ENCODE assay signal across 9 mouse cellular contexts in the genomic region with DNA sequence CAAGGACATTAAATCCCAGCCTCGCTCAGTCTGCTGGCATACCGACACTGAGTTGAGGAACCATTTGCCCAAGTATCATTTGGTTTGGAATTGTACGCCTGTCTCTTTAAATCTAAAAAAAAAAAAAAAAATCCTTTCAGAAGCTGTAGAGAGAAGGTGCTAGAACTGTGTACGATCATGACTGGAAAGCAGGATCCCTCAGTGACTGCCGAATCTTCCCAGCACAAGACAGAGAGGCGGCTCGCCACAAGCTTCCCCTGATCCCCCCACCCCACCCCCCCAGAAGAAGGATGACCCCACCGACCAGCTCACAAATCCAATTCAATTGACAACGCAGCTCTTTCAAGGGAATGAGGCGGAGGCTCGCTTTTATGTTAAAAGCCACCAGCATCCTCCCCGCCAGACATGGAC. TPM values are rescaled to one million over a fixed set of nuclear protein-coding genes. Genes with fewer than 3 reads are reported as not detected.
DNase-seq lines count a peak whose midpoint lies in the region; ATAC-seq lines count a peak whose summit lies in the region.
"Had no signal": no experiment of that assay in that cellular context is flagged by ENCODE, and none has a peak within 500 bp of the region (broad histone marks: within the 10 kb centered on the region; RNA-seq: fewer than 3 reads in every experiment).

No protein-coding gene starts in this region.

- 7% methylated on average over 12 of the region's 12 CpGs for WGBS in embryonic facial prominence, embryonic 12.5 days
- WGBS in intestine, embryonic 16.5 days: 21% methylated on average over 12 of the region's 12 CpGs
- 4% methylated on average over 12 of the region's 12 CpGs for WGBS in neural tube, embryonic 12.5 days

- H3K27me3 ChIP-seq in embryonic facial prominence, embryonic 12.5 days: peaks cover 10% of the 10 kb centered on the region
- no peaks in the 10 kb centered on the region for H3K27me3 ChIP-seq in intestine, embryonic 16.5 days (replicated peaks; ENCODE audit: control insufficient read depth, insufficient read depth, low read length)
- 0 out of 2 replicates have a peak, but pooled peaks cover 3% of the 10 kb centered on the region for H3K27me3 ChIP-seq in neural tube, embryonic 12.5 days (replicated peaks)

- H3K4me3 ChIP-seq in embryonic facial prominence, embryonic 12.5 days: peak overlapping the region; percentile 38
- H3K4me3 ChIP-seq in intestine, embryonic 16.5 days (ENCODE audit: low read length): peak overlapping the region; percentile 46
- peak overlapping the region; percentile 51 for H3K4me3 ChIP-seq in neural tube, embryonic 12.5 days

- no peak overlapping the region for H3K27ac ChIP-seq in embryonic facial prominence, embryonic 12.5 days
- peak overlapping the region; percentile 62 for H3K27ac ChIP-seq in intestine, embryonic 16.5 days (ENCODE audit: low read length)
- H3K27ac ChIP-seq in neural tube, embryonic 12.5 days: peak overlapping the region; percentile 84

- DNase-seq in heart, adult 8-10 months (ENCODE audit: low spot score): peak; percentile 8
- no peak for DNase-seq in heart, postnatal 14 days
- DNase-seq in 3T3-L1 (ENCODE audit: low read depth, low spot score): peak; percentile 44
- DNase-seq in urinary bladder, postnatal 36 days (ENCODE audit: low spot score in 2 of 2): no peak
- DNase-seq in testis, postnatal 10 days (ENCODE audit: low spot score): no peak

- H3K4me1 ChIP-seq in embryonic facial prominence, embryonic 12.5 days: peaks cover 10% of the 10 kb centered on the region; the same call in 1 of the 2 replicates
- peaks cover 6% of the 10 kb centered on the region; the same call in 1 of the 2 replicates for H3K4me1 ChIP-seq in intestine, embryonic 16.5 days (ENCODE audit: control insufficient read depth, insufficient read depth, low read length)
- H3K4me1 ChIP-seq in neural tube, embryonic 12.5 days: peaks cover 12% of the 10 kb centered on the region

- no peaks in the 10 kb centered on the region for H3K36me3 ChIP-seq in embryonic facial prominence, embryonic 12.5 days
- H3K36me3 ChIP-seq in intestine, embryonic 16.5 days (ENCODE audit: control insufficient read depth, insufficient read depth, low read length): no peaks in the 10 kb centered on the region
- H3K36me3 ChIP-seq in neural tube, embryonic 12.5 days: no peaks in the 10 kb centered on the region

- H3K9me3 ChIP-seq in embryonic facial prominence, embryonic 12.5 days: no peaks in the 10 kb centered on the region
- H3K9me3 ChIP-seq in intestine, embryonic 16.5 days (ENCODE audit: control insufficient read depth, low read length): no peaks in the 10 kb centered on the region
- no peaks in the 10 kb centered on the region for H3K9me3 ChIP-seq in neural tube, embryonic 12.5 days
- H3K9me3 ChIP-seq: G1E had no signal

- H3K9ac ChIP-seq in embryonic facial prominence, embryonic 12.5 days: peak overlapping the region; percentile 61; the same call in 1 of the 2 replicates
- peak overlapping the region; percentile 66 for H3K9ac ChIP-seq in intestine, embryonic 16.5 days (ENCODE audit: low read depth, low read length)
- H3K9ac ChIP-seq in neural tube, embryonic 12.5 days: peak overlapping the region; percentile 71

- ATAC-seq in embryonic facial prominence, embryonic 12.5 days (ENCODE audit: insufficient number of reproducible peaks, insufficient read depth, low FRiP score, low TSS enrichment): no peak
- ATAC-seq in intestine, embryonic 16.5 days: peak; percentile 26; the same call in 1 of the 2 replicates
- 0 out of 2 replicates have a peak, but pooled peaks have one; percentile 38 for ATAC-seq in neural tube, embryonic 12.5 days (ENCODE audit: low FRiP score, low read depth)

- intact Hi-C loops in heart, postnatal 14 days (cut with DNase I): no loop called here

- peak overlapping the region; percentile 85 for H3K4me2 ChIP-seq in embryonic facial prominence, embryonic 12.5 days (replicated peaks)
- peak overlapping the region; percentile 55 for H3K4me2 ChIP-seq in intestine, embryonic 16.5 days (ENCODE audit: low read depth, low read length)
- H3K4me2 ChIP-seq in neural tube, embryonic 12.5 days (replicated peaks): peak overlapping the region; percentile 69

RNA-seq across cellular contexts. Expression of a gene that starts 47.1 kb away (rescaled TPM):
- 100 to 1,000 TPM; 440 to 578 (median 532) TPM for total RNA-seq in heart, adult 8-10 months (2022)
- 100 to 1,000 TPM; 399 to 443 TPM for total RNA-seq in heart, postnatal 14 days (2021)
- 767 and 781 TPM in 2 replicates for polyA plus RNA-seq in embryonic facial prominence, embryonic 12.5 days (2016; fragmentation: Nextera tagmentation; extraction: Ambion mirVana)
- 636 and 699 TPM in 2 replicates for polyA plus RNA-seq in intestine, embryonic 16.5 days (2015; fragmentation: Nextera tagmentation; extraction: Ambion mirVana)
- 847 and 881 TPM in 2 replicates for polyA plus RNA-seq in neural tube, embryonic 12.5 days (2016; fragmentation: Nextera tagmentation; extraction: Ambion mirVana)

Comparison
In these comparisons a context has a peak if more than half of its experiments do, and no peak if none do; other contexts are left out.
1. DNase-seq: peak in heart, adult 8-10 months (single experiment) and 3T3-L1 (single experiment); none in heart, postnatal 14 days (0 of 2), urinary bladder, postnatal 36 days (0 of 2) and testis, postnatal 10 days (single experiment).
2. Peak in every context shown above with its lines, with median percentiles within 50 percentile points of each other: H3K4me2 ChIP-seq, H3K4me3 ChIP-seq and H3K9ac ChIP-seq.